Mouse (Mus musculus): ENCODE results near the gene Tmod4. TPM values are rescaled to one million over a fixed set of nuclear protein-coding genes. Genes with fewer than 3 reads are reported as not detected.

Gene Tmod4
- total and polyA plus RNA-seq, 2 experiments from 2014 or later: 2.9 to 14.3 TPM

- Histone ChIP-seq H3K36me3 (replicated peaks; ENCODE audit: control insufficient read depth, insufficient read depth, low read length) (no peaks in the 10 kb centered on the region), H3K4me3 (ENCODE audit: low read depth, low read length) (no peak overlapping the region), H3K9ac (replicated peaks; ENCODE audit: low read depth, low read length) (no peak overlapping the region), H3K27me3 (ENCODE audit: control insufficient read depth, insufficient read depth, low read length) (peaks cover 12% of the 10 kb centered on the region; the same call in 1 of the 2 replicates), H3K4me2 (ENCODE audit: low read depth, low read length) (0 out of 2 replicates have a peak overlapping the region, but pooled peaks have one; percentile 6), H3K9me3 (replicated peaks; ENCODE audit: control insufficient read depth, low read length) (no peaks in the 10 kb centered on the region), H3K27ac (ENCODE audit: low read depth) (no peak overlapping the region), H3K4me1 (ENCODE audit: control insufficient read depth, insufficient read depth) (peaks cover 38% of the 10 kb centered on the region)
- TF ChIP-seq CTCF (IDR thresholded peaks at IDR 0.05; ENCODE audit: low read depth) (no peak), EP300 (IDR thresholded peaks at IDR 0.05; ENCODE audit: low read depth) (no peak)
- DNase-seq (ENCODE audit: low spot score): no peak
- no peak for ATAC-seq (ENCODE audit: insufficient read depth, low read depth)
- 40% methylated on average over 11 of the region's 11 CpGs for WGBS
Observed at GRCm38 (mm10) chr3:95163419-95164255, 39.4 kb downstream of the Tmod4 start.

GRCm38 (mm10) chr3:95164256-95164550 lies 39.9 kb downstream of the Tmod4 start:
- Histone ChIP-seq H3K36me3 (replicated peaks; ENCODE audit: control insufficient read depth, insufficient read depth, low read length) (no peaks in the 10 kb centered on the region), H3K27me3 (ENCODE audit: control insufficient read depth, insufficient read depth, low read length) (peaks cover 12% of the 10 kb centered on the region; the same call in 1 of the 2 replicates), H3K4me3 (ENCODE audit: low read depth, low read length) (no peak overlapping the region), H3K4me1 (ENCODE audit: control insufficient read depth, insufficient read depth) (peaks cover 38% of the 10 kb centered on the region), H3K9me3 (replicated peaks; ENCODE audit: control insufficient read depth, low read length) (no peaks in the 10 kb centered on the region), H3K27ac (ENCODE audit: low read depth) (no peak overlapping the region), H3K4me2 (ENCODE audit: low read depth, low read length) (no peak overlapping the region), H3K9ac (replicated peaks; ENCODE audit: low read depth, low read length) (no peak overlapping the region)
- WGBS: 87% methylated on average over 5 of the region's 5 CpGs
- TF ChIP-seq CTCF (IDR thresholded peaks at IDR 0.05; ENCODE audit: low read depth) (no peak), EP300 (IDR thresholded peaks at IDR 0.05; ENCODE audit: low read depth) (no peak)
- no peak for ATAC-seq (ENCODE audit: insufficient read depth, low read depth)
- no peak for DNase-seq (ENCODE audit: low spot score)

DNA sequence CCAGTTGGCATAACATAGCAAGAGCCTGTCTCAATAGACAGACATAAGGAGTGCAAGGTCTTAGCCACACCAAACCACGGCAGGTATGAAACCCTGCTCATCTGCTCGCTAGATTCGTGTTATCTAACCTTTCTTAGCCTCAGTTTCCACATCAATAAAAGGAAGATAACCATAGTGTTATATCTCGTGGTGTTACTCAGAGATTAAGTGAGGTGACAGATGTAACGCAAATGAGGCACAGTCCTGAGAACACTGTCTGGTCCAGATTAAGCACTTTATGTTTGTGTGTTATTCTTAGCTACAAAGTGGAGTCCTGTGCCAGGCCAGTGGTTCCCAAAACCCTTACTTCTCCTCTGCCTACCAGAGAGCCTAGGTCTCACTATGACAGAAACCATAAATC lies 40.6 kb downstream of the Tmod4 start:
- no peak overlapping the region for H3K4me3 ChIP-seq (ENCODE audit: low read depth, low read length)
- no peaks in the 10 kb centered on the region for H3K9me3 ChIP-seq (replicated peaks; ENCODE audit: control insufficient read depth, low read length)
- no peak overlapping the region for H3K27ac ChIP-seq (ENCODE audit: low read depth)
- TF ChIP-seq CTCF (IDR thresholded peaks at IDR 0.05; ENCODE audit: low read depth) (no peak), EP300 (IDR thresholded peaks at IDR 0.05; ENCODE audit: low read depth) (no peak)
- H3K4me2 ChIP-seq (ENCODE audit: low read depth, low read length): no peak overlapping the region
- ATAC-seq (ENCODE audit: insufficient read depth, low read depth) (no peak), DNase-seq (ENCODE audit: low spot score) (no peak)
- H3K36me3 ChIP-seq (replicated peaks; ENCODE audit: control insufficient read depth, insufficient read depth, low read length): no peaks in the 10 kb centered on the region
- H3K4me1 ChIP-seq (ENCODE audit: control insufficient read depth, insufficient read depth): peaks cover 38% of the 10 kb centered on the region
- no peak overlapping the region for H3K9ac ChIP-seq (replicated peaks; ENCODE audit: low read depth, low read length)
- peaks cover 13% of the 10 kb centered on the region; the same call in 1 of the 2 replicates for H3K27me3 ChIP-seq (ENCODE audit: control insufficient read depth, insufficient read depth, low read length)
- 34% methylated on average over 5 of the region's 5 CpGs for WGBS

DNA sequence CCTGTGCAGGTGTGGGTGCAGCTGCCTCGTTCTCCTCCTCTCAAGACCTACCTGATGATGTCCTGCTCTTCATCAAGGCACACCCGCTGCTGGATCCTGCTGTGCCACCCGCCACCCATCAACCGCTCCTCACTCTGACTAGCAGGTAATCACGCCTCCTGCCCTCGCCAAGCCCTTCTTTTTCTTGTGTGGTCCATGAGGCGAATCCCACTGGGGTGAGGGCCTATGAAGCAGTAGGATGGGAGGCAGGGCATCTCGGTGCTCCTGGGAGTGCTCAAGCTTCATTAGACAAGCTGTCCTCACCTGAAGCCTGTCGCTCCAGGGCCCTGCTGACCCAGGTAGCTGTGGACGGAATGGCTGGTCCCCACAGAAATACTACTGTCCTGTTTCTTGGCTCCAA lies 45.7 kb downstream of the Tmod4 start:
- no peak for DNase-seq (ENCODE audit: low spot score)
- H3K4me2 ChIP-seq (ENCODE audit: low read depth, low read length): no peak overlapping the region
- H3K27ac ChIP-seq (ENCODE audit: low read depth): no peak overlapping the region
- H3K4me3 ChIP-seq (ENCODE audit: low read depth, low read length): no peak overlapping the region
- TF ChIP-seq CTCF (IDR thresholded peaks at IDR 0.05; ENCODE audit: low read depth) (no peak), EP300 (IDR thresholded peaks at IDR 0.05; ENCODE audit: low read depth) (no peak)
- no peak overlapping the region for H3K9ac ChIP-seq (replicated peaks; ENCODE audit: low read depth, low read length)
- H3K4me1 ChIP-seq (ENCODE audit: control insufficient read depth, insufficient read depth): peaks cover 11% of the 10 kb centered on the region; the same call in 1 of the 2 replicates
- H3K36me3 ChIP-seq (replicated peaks; ENCODE audit: control insufficient read depth, insufficient read depth, low read length): no peaks in the 10 kb centered on the region
- WGBS: 88% methylated on average over 10 of the region's 10 CpGs
- H3K9me3 ChIP-seq (replicated peaks; ENCODE audit: control insufficient read depth, low read length): no peaks in the 10 kb centered on the region
- H3K27me3 ChIP-seq (ENCODE audit: control insufficient read depth, insufficient read depth, low read length): peaks cover 49% of the 10 kb centered on the region
- no peak for ATAC-seq (ENCODE audit: insufficient read depth, low read depth)

DNA sequence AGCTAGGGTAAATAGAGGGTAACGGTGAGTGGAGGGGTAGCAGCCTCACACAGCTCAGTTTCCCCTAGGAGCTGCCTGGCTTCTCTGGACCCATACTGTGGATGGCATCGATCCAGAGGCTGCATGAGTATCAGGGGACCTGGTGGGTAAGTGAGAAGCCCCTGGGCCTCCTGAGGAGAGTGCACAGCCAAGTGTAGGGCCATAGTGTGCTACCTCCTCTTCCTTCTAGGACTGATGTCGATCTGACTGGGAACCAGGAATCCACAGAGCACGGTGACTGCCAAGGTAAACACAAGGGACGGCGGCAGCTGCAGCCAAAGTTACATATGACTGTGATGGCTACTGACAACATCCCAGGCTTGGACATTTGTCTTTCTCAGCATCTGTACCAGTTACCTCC lies 46.8 kb downstream of the Tmod4 start:
- no peak overlapping the region for H3K27ac ChIP-seq (ENCODE audit: low read depth)
- H3K9ac ChIP-seq (replicated peaks; ENCODE audit: low read depth, low read length): no peak overlapping the region
- H3K4me3 ChIP-seq (ENCODE audit: low read depth, low read length): no peak overlapping the region
- H3K36me3 ChIP-seq (replicated peaks; ENCODE audit: control insufficient read depth, insufficient read depth, low read length): no peaks in the 10 kb centered on the region
- no peak for DNase-seq (ENCODE audit: low spot score)
- peaks cover 52% of the 10 kb centered on the region for H3K27me3 ChIP-seq (ENCODE audit: control insufficient read depth, insufficient read depth, low read length)
- WGBS: 71% methylated on average over 6 of the region's 6 CpGs
- TF ChIP-seq EP300 (IDR thresholded peaks at IDR 0.05; ENCODE audit: low read depth) (no peak), CTCF (IDR thresholded peaks at IDR 0.05; ENCODE audit: low read depth) (no peak)
- 0 out of 2 replicates have a peak, but pooled peaks cover 9% of the 10 kb centered on the region for H3K4me1 ChIP-seq (ENCODE audit: control insufficient read depth, insufficient read depth)
- ATAC-seq (ENCODE audit: insufficient read depth, low read depth): no peak
- no peak overlapping the region for H3K4me2 ChIP-seq (ENCODE audit: low read depth, low read length)
- H3K9me3 ChIP-seq (replicated peaks; ENCODE audit: control insufficient read depth, low read length): no peaks in the 10 kb centered on the region
